Mouse (Mus musculus): ENCODE results near the gene Tdrd5. TPM values are rescaled to one million over a fixed set of nuclear protein-coding genes. Genes with fewer than 3 reads are reported as not detected.

Gene Tdrd5
- total and polyA plus RNA-seq, 3 experiments, result not detected

- Histone ChIP-seq H3K4me3 (replicated peaks in 1 of 3; ENCODE audit: low read depth in 2 of 3, low read length in 2 of 3, poor library complexity in 1 of 3) (no peak overlapping the region), H3K9me3 (replicated peaks; ENCODE audit: low read length) (no peaks in the 10 kb centered on the region), H3K27ac (ENCODE audit: insufficient read depth, low read depth) (no peak overlapping the region), H3K9ac (ENCODE audit: insufficient read depth, low read depth) (no peak overlapping the region), H3K36me3 (replicated peaks in 1 of 2; ENCODE audit: control insufficient read depth in 1 of 2, insufficient read depth in 1 of 2, low read length in 1 of 2) (no peaks in the 10 kb centered on the region), H3K4me1 (ENCODE audit: control insufficient read depth in 1 of 2, insufficient read depth in 2 of 2) (peaks cover 7 to 32% of the 10 kb centered on the region in 2 experiments; a peak in 3 of 4 replicates), H3K27me3 (replicated peaks) (no peaks in the 10 kb centered on the region), H3K79me2 (replicated peaks; ENCODE audit: control insufficient read depth, extremely low read depth, insufficient read depth, poor library complexity, severe bottlenecking) (no peaks in the 10 kb centered on the region), H3K4me2 (ENCODE audit: insufficient read depth, low read depth, poor library complexity, severe bottlenecking) (no peak overlapping the region)
- dilution Hi-C loops (cut with MboI; ENCODE audit: extremely low pct_ligation_motif_present, extremely low pct_unique_long_range_greater_than_20kb, low sequenced_read_pairs) (no loop called here), in situ Hi-C loops (cut with MboI; ENCODE audit: low pct_ligation_motif_present, low pct_unique_long_range_greater_than_20kb, low sequenced_read_pairs) (no loop called here)
- TF ChIP-seq HCFC1 (IDR thresholded peaks at IDR 0.05; ENCODE audit: low read depth, low read length), result no peak
- TF ChIP-seq CHD1 (IDR thresholded peaks at IDR 0.05; ENCODE audit: low read depth, low read length), result no peak
- TF ChIP-seq ZKSCAN1 (IDR thresholded peaks at IDR 0.05; ENCODE audit: borderline replicate concordance, low read depth, low read length), result no peak
- TF ChIP-seq ZC3H11A (IDR thresholded peaks at IDR 0.05; ENCODE audit: low read depth, low read length), result no peak
- TF ChIP-seq BHLHE40 (IDR thresholded peaks at IDR 0.05; ENCODE audit: low read depth, low read length), result no peak
- TF ChIP-seq JUND (conservative IDR thresholded peaks at IDR 0.05; ENCODE audit: low read depth, low read length), result no peak
- TF ChIP-seq RAD21 (IDR thresholded peaks at IDR 0.05; ENCODE audit: low read depth, low read length), result no peak
- no peak for TF ChIP-seq CHD2 (IDR thresholded peaks at IDR 0.05; ENCODE audit: low read length)
- TF ChIP-seq MAX (IDR thresholded peaks at IDR 0.05; ENCODE audit: low read length), result no peak
- no peak for TF ChIP-seq NRF1 (IDR thresholded peaks at IDR 0.05; ENCODE audit: low read depth, low read length)
- DNase-seq (ENCODE audit: extremely low read depth), result peak; percentile 73
These were observed 86.1 kb downstream of the Tdrd5 start for GRCm38 (mm10) chr1:156217393-156217792.

GRCm38 (mm10) chr1:156216249-156216648, 87.2 kb downstream of the Tdrd5 start:
- Histone ChIP-seq H3K79me2 (replicated peaks; ENCODE audit: control insufficient read depth, extremely low read depth, insufficient read depth, poor library complexity, severe bottlenecking) (no peaks in the 10 kb centered on the region), H3K27ac (ENCODE audit: insufficient read depth, low read depth) (no peak overlapping the region), H3K4me1 (ENCODE audit: control insufficient read depth in 1 of 2, insufficient read depth in 2 of 2) (peaks cover 7 to 29% of the 10 kb centered on the region in 2 experiments; a peak in 3 of 4 replicates), H3K36me3 (replicated peaks in 1 of 2; ENCODE audit: control insufficient read depth in 1 of 2, insufficient read depth in 1 of 2, low read length in 1 of 2) (no peaks in the 10 kb centered on the region), H3K4me2 (ENCODE audit: insufficient read depth, low read depth, poor library complexity, severe bottlenecking) (no peak overlapping the region), H3K9me3 (replicated peaks; ENCODE audit: low read length) (no peaks in the 10 kb centered on the region), H3K9ac (ENCODE audit: insufficient read depth, low read depth) (no peak overlapping the region), H3K27me3 (replicated peaks) (no peaks in the 10 kb centered on the region), H3K4me3 (replicated peaks in 1 of 3; ENCODE audit: low read depth in 2 of 3, low read length in 2 of 3, poor library complexity in 1 of 3) (no peak overlapping the region)
- TF ChIP-seq ZC3H11A (IDR thresholded peaks at IDR 0.05; ENCODE audit: low read depth, low read length) (no peak), POLR2A (IDR thresholded peaks at IDR 0.05; ENCODE audit: low read depth, low read length) (no peak), MXI1 (IDR thresholded peaks at IDR 0.05; ENCODE audit: low read depth, low read length) (no peak), ZMIZ1 (IDR thresholded peaks at IDR 0.05; ENCODE audit: low read depth, low read length) (no peak), GABPA (IDR thresholded peaks at IDR 0.05; ENCODE audit: insufficient replicate concordance, low read depth, low read length) (no peak), CTCF (conservative IDR thresholded peaks at IDR 0.05 in 1 of 2, IDR thresholded peaks at IDR 0.05 in 1 of 2; ENCODE audit: low read depth in 2 of 2, low read length in 2 of 2) (no peak), UBTF (IDR thresholded peaks at IDR 0.05; ENCODE audit: low read depth, low read length) (no peak), PAX5 (IDR thresholded peaks at IDR 0.05; ENCODE audit: low read length) (no peak), KAT2A (IDR thresholded peaks at IDR 0.05; ENCODE audit: insufficient replicate concordance, low read length) (no peak), IRF4 (IDR thresholded peaks at IDR 0.05; ENCODE audit: low read depth, low read length) (no peak)
- dilution Hi-C loops (cut with MboI; ENCODE audit: extremely low pct_ligation_motif_present, extremely low pct_unique_long_range_greater_than_20kb, low sequenced_read_pairs) (no loop called here), in situ Hi-C loops (cut with MboI; ENCODE audit: low pct_ligation_motif_present, low pct_unique_long_range_greater_than_20kb, low sequenced_read_pairs) (no loop called here)
- no peak for DNase-seq (ENCODE audit: extremely low read depth)

Measured in CH12.LX (cell line).